Mouse (Mus musculus) CD4-positive helper T cell, adult 2 months (primary cell): Measurements from ENCODE around the gene Ebf1.

Experiments
- DNase-seq: peaks from one replicate; pipeline ENCODE4 v3.0.0-alpha.2; 2012; ENCODE audit warnings: low read depth, missing footprints, low spot score

The Ebf1 gene

GRCm38 (mm10) chr11:44833351-44833996 is 216.4 kb downstream of the Ebf1 start:
- no peak for DNase-seq

DNA sequence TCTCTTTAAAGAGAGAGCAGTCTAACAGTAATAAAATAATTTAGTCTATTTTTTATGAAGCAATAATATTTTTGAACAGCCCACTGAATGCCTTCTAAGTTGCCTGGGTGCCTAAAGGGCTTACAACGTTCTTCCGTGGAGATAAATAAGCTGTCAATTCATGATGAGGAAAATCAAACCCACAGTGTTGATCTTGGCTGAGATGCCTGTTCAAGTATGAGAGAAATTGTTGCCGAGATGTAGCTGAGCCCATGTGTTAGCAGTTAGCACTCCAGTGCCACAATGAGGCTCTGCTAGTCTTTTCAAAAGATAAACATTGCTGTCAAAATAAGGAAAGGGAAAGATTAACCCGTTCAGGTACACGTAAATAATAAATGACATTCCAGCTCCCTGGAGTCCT is 218.0 kb downstream of the Ebf1 start:
- no peak for DNase-seq

GRCm38 (mm10) chr11:44837592-44837991 is 220.5 kb downstream of the Ebf1 start:
- DNase-seq = no peak

DNA sequence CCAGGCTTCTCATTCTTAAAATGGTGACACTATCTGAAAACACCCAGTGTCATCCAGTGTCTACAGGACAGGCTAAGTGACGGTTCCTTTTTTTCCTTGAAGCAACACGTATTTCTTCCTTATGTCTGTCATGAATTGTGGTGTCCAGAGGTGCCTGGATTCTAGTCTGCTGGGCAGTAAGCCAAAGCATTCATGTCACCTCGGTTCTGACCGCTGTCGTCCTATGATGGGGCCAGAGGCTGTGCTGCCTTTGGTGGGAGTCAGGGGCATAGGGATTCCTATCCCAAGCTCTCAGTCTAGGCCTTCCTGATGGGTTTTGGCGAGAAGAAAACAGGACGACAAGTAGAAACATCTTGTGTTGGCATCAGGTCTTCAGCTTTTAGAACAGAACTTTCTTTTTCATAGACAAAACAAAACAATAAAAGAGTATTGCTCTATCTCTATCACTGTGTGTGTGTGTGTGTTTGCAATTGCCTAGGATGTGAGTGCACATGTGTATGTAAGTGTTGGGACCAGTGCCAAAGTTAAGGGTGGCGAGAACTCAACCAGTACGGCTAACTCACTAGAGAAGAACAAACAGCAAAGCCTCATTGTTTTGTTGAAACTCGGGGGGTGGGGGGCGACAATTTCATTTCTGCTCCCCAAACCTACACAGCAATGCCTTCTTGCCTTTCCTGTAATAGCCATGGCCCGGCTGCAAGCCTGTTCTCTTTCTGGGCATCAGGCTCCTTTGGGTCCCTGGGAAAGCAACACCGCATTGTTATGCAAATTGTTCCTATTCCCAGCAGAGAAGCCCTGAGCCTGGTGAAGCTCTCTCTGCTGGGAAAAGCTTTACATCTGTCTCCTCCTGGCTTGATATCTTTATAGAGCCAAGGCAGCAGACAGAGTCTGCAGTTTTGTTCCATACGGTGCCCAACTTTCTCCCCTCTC is 224.3 kb downstream of the Ebf1 start:
- DNase-seq = no peak

DNA sequence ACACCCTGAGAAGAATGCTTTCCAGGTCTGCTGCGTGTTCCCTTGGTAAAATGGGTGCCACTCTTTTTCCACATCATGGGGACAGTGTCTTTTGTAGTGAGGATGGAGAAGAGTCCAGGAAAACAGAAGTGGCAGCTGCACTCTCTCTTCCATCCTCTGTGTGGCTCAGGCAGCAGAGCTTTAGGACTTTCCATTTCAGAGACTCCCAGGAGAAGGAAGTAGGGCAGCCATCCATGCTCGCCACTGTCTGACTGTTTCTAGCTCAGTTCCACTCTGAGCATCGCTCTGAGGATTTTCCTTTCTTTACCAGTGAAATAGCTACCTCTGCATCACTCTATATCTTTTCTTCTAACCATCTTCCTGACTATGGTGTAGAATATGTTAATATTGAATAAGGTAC is 234.8 kb downstream of the Ebf1 start:
- no peak for DNase-seq

DNA sequence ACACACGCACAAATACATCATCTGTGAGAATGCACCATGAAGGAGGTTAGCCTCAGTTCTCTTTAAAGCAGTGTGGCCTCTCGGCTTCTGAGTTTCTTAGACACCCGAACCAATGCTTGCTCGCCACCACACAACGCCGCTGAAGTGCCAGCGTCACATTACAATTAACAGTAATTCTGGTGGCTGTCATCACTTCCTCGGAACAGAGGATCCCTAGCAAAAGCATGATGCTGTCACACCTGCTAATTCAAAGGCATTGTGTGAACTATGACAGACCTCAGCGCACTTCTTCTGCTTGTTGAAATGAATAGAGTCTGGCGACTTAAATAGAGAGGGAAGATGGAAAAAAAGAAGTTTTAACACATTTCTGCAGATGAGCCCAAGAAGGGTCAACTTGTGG is 235.8 kb downstream of the Ebf1 start:
- DNase-seq = no peak

GRCm38 (mm10) chr11:44854496-44854895 is 237.4 kb downstream of the Ebf1 start:
- DNase-seq = no peak

- DNase-seq = no peak
These were observed 244.0 kb downstream of the Ebf1 start for GRCm38 (mm10) chr11:44861108-44861507.

GRCm38 (mm10) chr11:44863910-44864309 is 246.8 kb downstream of the Ebf1 start:
- no peak for DNase-seq

- no peak for DNase-seq
These were observed 249.5 kb downstream of the Ebf1 start for GRCm38 (mm10) chr11:44866476-44867149.

GRCm38 (mm10) chr11:44867433-44867832 is 250.3 kb downstream of the Ebf1 start:
- no peak for DNase-seq

DNA sequence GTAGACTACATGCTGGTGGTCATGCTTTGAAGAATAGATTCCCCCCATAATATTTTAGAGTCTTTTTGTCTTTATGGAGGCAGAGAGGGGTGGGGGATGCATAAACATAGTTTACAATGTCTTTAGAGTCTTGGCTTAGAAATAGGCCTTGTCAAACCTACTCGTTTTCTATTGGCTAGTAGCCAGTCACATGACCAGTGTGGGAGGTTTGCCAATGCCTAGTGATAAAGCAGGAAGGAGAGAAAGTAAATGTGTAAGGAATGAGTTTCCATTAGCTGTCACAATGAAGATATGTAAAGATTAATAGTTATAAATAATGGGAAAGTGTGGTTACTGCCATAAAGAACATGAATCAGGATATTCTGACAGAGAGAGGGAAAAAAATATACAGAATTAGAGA is 256.8 kb downstream of the Ebf1 start:
- DNase-seq = no peak

DNA sequence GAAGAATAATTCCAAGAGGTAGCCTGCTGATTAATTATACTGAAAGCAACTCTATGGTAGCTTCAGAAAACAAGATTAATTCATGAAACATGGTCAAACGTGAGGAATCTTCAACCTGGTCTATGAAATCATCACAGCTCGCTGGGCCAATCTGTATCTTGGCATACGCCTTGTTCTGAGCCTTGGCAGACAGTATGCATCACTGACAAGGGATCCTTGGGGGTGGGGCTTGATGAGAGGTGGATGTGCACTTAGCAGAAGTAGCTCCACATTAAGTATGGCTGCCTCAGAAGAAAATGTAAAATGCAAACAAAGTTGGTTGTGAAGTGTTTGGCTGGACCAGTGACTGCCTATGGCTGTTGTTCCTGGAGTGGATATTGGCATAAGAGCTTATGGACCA is 258.1 kb downstream of the Ebf1 start:
- DNase-seq = no peak

GRCm38 (mm10) chr11:44881056-44881683 is 264.1 kb downstream of the Ebf1 start:
- no peak for DNase-seq

DNA sequence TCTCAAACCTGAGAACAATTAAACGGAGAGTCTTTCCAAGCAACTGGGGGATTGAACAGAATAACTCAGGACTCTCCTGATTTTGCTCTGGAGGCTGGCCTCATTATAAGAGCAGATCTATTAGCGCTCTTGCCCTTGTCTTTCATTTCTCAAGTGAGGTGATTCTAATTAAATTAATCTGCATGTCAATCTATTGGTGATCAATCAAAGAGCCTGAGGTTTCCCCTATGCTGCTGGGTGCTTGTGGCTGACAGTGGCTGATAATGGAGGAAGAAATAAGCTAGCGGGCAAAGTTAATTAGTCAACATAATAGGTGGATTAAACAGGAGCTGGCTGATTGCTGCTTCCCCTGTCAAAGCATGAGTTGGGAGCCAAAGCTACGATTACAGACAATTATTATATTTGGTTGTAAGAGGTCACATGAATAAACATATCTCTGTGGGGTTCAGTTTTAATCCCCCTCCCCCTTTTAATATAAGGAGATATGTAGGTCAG is 265.4 kb downstream of the Ebf1 start:
- DNase-seq = no peak

GRCm38 (mm10) chr11:44884337-44884736 is 267.2 kb downstream of the Ebf1 start:
- DNase-seq = no peak

GRCm38 (mm10) chr11:44886897-44887296 is 269.8 kb downstream of the Ebf1 start:
- no peak for DNase-seq

DNA sequence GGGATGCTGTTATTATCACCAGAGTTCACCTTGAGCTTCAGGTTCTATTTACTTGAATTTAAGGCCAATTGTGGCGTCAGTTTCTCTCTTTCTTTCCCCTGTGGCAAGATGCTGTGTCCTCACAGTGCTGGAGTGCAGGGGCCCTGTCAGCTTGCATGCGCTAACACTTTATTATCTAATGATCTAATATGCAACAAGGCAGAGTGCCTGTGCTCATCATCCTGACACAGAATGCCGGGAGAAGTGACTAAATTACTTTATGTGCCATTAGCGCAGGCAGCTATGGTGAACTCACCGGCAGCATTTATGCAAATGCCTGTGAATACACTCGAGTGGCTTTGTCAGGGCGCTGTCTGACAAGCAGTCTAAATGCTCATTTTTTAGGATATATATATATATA is 270.6 kb downstream of the Ebf1 start:
- DNase-seq = no peak

GRCm38 (mm10) chr11:44888390-44888789 is 271.3 kb downstream of the Ebf1 start:
- no peak for DNase-seq

- peak; percentile 59 for DNase-seq
These were observed 275.9 kb downstream of the Ebf1 start for GRCm38 (mm10) chr11:44892814-44893521.

DNA sequence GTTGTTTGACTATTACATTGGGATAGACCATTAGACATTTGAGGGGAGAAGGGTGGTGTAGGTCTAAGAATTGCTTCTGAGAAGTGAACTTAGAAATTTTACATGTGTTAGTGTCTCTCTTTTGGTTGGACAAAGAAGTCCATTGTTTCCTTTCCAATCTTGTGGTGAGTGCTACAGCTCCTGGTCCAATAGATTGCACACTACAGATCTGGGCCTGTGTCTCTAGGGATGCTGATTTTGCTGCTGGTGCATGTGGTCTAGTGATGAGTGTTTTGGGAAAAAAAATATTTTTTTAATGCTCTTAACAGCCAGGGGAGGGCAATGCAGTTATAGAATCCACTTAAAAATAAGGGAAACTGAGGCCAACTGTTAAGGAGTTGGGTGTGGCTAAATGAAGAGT is 276.9 kb downstream of the Ebf1 start:
- no peak for DNase-seq
